Mouse (Mus musculus) megakaryocyte, embryonic 14.5 days (primary cell): ENCODE data around the gene Cdyl2. TPM values are rescaled to one million over a fixed set of nuclear protein-coding genes. Genes with fewer than 3 reads are reported as not detected.

Experiments used
- H3K27me3 ChIP-seq: replicated peaks from 2 replicates; pipeline ENCODE3; 2012; ENCODE audit warnings: inconsistent platforms
- H3K36me3 ChIP-seq: replicated peaks from 2 replicates; pipeline ENCODE3; 2012; ENCODE audit warnings: low read length, inconsistent platforms, mixed read lengths
- H3K4me1 ChIP-seq: 2 replicates; pipeline ENCODE4 v1.6.1; 2012; ENCODE audit warnings: inconsistent platforms
- H3K4me3 ChIP-seq: replicated peaks from 2 replicates; pipeline ENCODE3; 2012; ENCODE audit warnings: moderate library complexity, mild to moderate bottlenecking, inconsistent platforms
- H3K9me3 ChIP-seq: 2 replicates; pipeline ENCODE4 v1.6.1; 2012; ENCODE audit warnings: inconsistent platforms
- FLI1 ChIP-seq: IDR thresholded peaks from 2 replicates; pipeline ENCODE4 v1.6.1; 2012; ENCODE audit warnings: low read length, inconsistent platforms, mixed read lengths
- GATA1 ChIP-seq: IDR thresholded peaks from 3 replicates; pipeline ENCODE4 v1.6.1; 2012; ENCODE audit warnings: mixed read lengths, low read length, inconsistent platforms, borderline replicate concordance
- polyA plus RNA-seq: library from polyadenylated mRNA; stranded (reverse); fragments of >175 nt; gene quantifications from 2 replicates; pipeline ENCODE4 v1.2.3, GENCODE M21; 2012; ENCODE audit warnings: low replicate concordance; ENCODE audit not compliant: insufficient read depth

Cdyl2 gene
- 1.1 TPM in 1 of 2 replicates, not detected in the other for polyA plus RNA-seq

GRCm38 (mm10) chr8:116732684-116733647 lies at the start of gene Cdyl2:
TSS of gene Cdyl2 (minus strand) at chr8:116732991.
- Histone ChIP-seq H3K36me3 (peaks cover 2% of the 10 kb centered on the region), H3K4me3 (peak within 1 kb of the TSS; percentile 94), H3K9me3 (peaks cover 7% of the 10 kb centered on the region), H3K4me1 (peaks cover 22% of the 10 kb centered on the region), H3K27me3 (peaks cover 51% of the 10 kb centered on the region)
- TF ChIP-seq FLI1 (no peak), GATA1 (no peak)

- H3K9me3 ChIP-seq = peaks cover 9% of the 10 kb centered on the region; the same call in 1 of the 2 replicates
Measured at GRCm38 (mm10) chr8:116780594-116780993, 47.8 kb upstream of the Cdyl2 start.

GRCm38 (mm10) chr8:116774220-116774619 lies 41.4 kb upstream of the Cdyl2 start:
- H3K27me3 ChIP-seq = no peaks in the 10 kb centered on the region
- H3K4me1 ChIP-seq = no peaks in the 10 kb centered on the region
- H3K4me3 ChIP-seq = no peak overlapping the region
- no peaks in the 10 kb centered on the region for H3K36me3 ChIP-seq
- H3K9me3 ChIP-seq = peaks cover 13% of the 10 kb centered on the region; the same call in 1 of the 2 replicates
- TF ChIP-seq GATA1 (no peak), FLI1 (no peak)

More at GRCm38 (mm10) chr8:116780594-116780993, 47.8 kb upstream of the Cdyl2 start:
- Histone ChIP-seq H3K27me3 (no peaks in the 10 kb centered on the region), H3K36me3 (no peaks in the 10 kb centered on the region), H3K4me3 (no peak overlapping the region), H3K4me1 (no peaks in the 10 kb centered on the region)
- no peak for TF ChIP-seq FLI1
- no peak for TF ChIP-seq GATA1

GRCm38 (mm10) chr8:116772727-116773126 lies 39.9 kb upstream of the Cdyl2 start:
- H3K4me1 ChIP-seq = no peaks in the 10 kb centered on the region
- TF ChIP-seq FLI1 (no peak), GATA1 (no peak)
- H3K9me3 ChIP-seq = peaks cover 13% of the 10 kb centered on the region; the same call in 1 of the 2 replicates
- no peaks in the 10 kb centered on the region for H3K27me3 ChIP-seq
- no peak overlapping the region for H3K4me3 ChIP-seq
- H3K36me3 ChIP-seq = no peaks in the 10 kb centered on the region

GRCm38 (mm10) chr8:116771797-116772343 lies 39.1 kb upstream of the Cdyl2 start:
- Histone ChIP-seq H3K4me1 (no peaks in the 10 kb centered on the region), H3K9me3 (peaks cover 13% of the 10 kb centered on the region; the same call in 1 of the 2 replicates), H3K27me3 (no peaks in the 10 kb centered on the region), H3K4me3 (no peak overlapping the region), H3K36me3 (no peaks in the 10 kb centered on the region)
- no peak for TF ChIP-seq GATA1
- no peak for TF ChIP-seq FLI1

GRCm38 (mm10) chr8:116770756-116771155 lies 38.0 kb upstream of the Cdyl2 start:
- no peaks in the 10 kb centered on the region for H3K36me3 ChIP-seq
- TF ChIP-seq GATA1 (no peak), FLI1 (no peak)
- no peaks in the 10 kb centered on the region for H3K4me1 ChIP-seq
- 0 out of 2 replicates have a peak, but pooled peaks cover 6% of the 10 kb centered on the region for H3K9me3 ChIP-seq
- H3K27me3 ChIP-seq = no peaks in the 10 kb centered on the region
- H3K4me3 ChIP-seq = no peak overlapping the region

- H3K9me3 ChIP-seq = no peaks in the 10 kb centered on the region
- TF ChIP-seq FLI1 (no peak), GATA1 (no peak)
- no peaks in the 10 kb centered on the region for H3K36me3 ChIP-seq
- no peaks in the 10 kb centered on the region for H3K4me1 ChIP-seq
- no peak overlapping the region for H3K4me3 ChIP-seq
- no peaks in the 10 kb centered on the region for H3K27me3 ChIP-seq
Measured at GRCm38 (mm10) chr8:116756174-116756573, 23.4 kb upstream of the Cdyl2 start.

GRCm38 (mm10) chr8:116755557-116755956 lies 22.8 kb upstream of the Cdyl2 start:
- TF ChIP-seq FLI1 = no peak
- TF ChIP-seq GATA1 = no peak
- H3K27me3 ChIP-seq = no peaks in the 10 kb centered on the region

GRCm38 (mm10) chr8:116740726-116741125 lies 7.9 kb upstream of the Cdyl2 start:
- H3K4me1 ChIP-seq = no peaks in the 10 kb centered on the region; the same call in 1 of the 2 replicates
- TF ChIP-seq FLI1 (no peak), GATA1 (no peak)
- H3K9me3 ChIP-seq = peaks cover 10% of the 10 kb centered on the region; the same call in 1 of the 2 replicates
- peaks cover 6% of the 10 kb centered on the region for H3K27me3 ChIP-seq
- no peak overlapping the region for H3K4me3 ChIP-seq
- no peaks in the 10 kb centered on the region for H3K36me3 ChIP-seq

More at GRCm38 (mm10) chr8:116755557-116755956, 22.8 kb upstream of the Cdyl2 start:
- Histone ChIP-seq H3K36me3 (no peaks in the 10 kb centered on the region), H3K4me3 (no peak overlapping the region), H3K4me1 (no peaks in the 10 kb centered on the region), H3K9me3 (no peaks in the 10 kb centered on the region)

- Histone ChIP-seq H3K36me3 (no peaks in the 10 kb centered on the region), H3K4me3 (no peak overlapping the region), H3K9me3 (peaks cover 10% of the 10 kb centered on the region; the same call in 1 of the 2 replicates), H3K27me3 (peaks cover 51% of the 10 kb centered on the region), H3K4me1 (peaks cover 22% of the 10 kb centered on the region)
- TF ChIP-seq GATA1 (no peak), FLI1 (no peak)
Measured at GRCm38 (mm10) chr8:116735306-116735705, 2.5 kb upstream of the Cdyl2 start.
